Mouse (Mus musculus) kidney, adult 18-20 months (tissue): ENCODE measurements around the gene Cpsf4.
"Not testable (repeated sequence)": the region's sequence is repeated elsewhere in the genome, so short reads cannot be mapped to it uniquely, and the experiment has no call there.

Experiments used
- DNase-seq: peaks from one replicate; pipeline ENCODE4 v3.0.0; 2021

Gene Cpsf4

DNA sequence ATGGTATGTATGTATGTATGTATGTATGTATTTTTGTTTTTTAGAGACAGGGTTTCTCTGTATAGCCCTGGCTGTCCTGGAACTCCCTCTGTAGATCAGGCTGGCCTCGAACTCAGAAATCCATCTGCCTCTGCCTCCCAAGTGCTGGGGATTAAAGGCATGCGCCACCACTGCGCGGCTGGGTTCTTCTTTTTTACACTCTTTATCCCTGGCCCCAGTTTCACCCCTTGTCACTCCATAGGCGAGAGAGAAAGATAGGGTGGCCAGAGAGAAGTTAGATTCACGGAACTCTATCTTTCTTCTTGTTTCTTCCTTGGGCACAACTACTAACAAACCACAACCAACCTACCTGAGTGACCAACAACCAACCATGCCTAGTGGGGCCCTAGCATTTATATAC is 62.3 kb downstream of the Cpsf4 start:
- DNase-seq = not testable (repeated sequence)

DNA sequence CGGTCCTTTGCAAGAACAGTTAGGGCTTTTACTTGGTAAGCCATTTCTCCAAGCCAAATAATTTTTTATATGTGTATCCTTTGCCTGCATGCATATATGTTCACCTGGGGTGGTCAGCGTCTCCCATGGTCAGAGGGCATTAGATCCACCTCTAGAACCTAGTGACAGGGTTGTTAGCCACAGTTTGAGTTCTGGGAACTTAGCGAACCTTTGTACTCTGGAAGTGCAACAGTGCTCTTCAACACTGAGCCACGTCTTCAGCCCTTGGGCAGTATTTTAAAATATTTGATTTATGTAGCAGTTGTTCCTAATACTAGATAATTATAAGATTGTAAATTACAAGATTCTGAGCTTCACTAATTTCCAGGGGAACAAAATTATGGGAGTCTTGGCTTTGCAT is 63.6 kb downstream of the Cpsf4 start:
- peak; percentile 23 for DNase-seq

DNA sequence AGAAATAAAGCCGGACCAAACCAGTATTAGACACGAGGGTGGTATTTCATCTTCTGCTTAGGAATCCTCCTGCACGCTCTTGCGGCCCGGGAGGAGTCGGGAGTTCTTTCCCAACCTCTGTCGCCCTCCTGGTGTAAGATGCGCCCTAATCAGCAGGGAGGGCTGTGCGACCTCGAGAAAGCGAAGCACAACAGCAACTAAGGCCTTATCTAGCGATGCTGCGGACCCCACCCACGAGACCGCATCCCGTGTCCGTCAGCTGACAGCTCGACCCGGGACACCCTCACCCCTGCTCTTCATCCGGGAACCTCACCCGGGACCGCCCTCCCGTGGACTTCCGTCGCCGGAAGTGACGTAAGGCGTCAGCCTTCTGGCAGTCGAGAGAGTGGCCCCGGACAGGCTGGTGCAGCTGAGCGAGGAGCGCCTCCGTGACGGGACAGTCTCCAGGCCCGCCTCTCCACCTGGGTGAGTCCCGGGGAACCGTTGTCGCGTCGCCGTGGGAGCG is 64.4 kb downstream of the Cpsf4 start, which contains the start of gene Zfp655:
Gene Zfp655, plus strand, starts transcription at position 349 of the 505 bp plus-strand sequence.
- DNase-seq = peak; percentile 98
